Mouse (Mus musculus): Measurements from ENCODE around the gene Ube2o. TPM values are rescaled to one million over a fixed set of nuclear protein-coding genes. Genes with fewer than 3 reads are reported as not detected.
"Not testable (repeated sequence)": the region's sequence is repeated elsewhere in the genome, so short reads cannot be mapped to it uniquely, and the experiment has no call there.

Gene Ube2o
- polyA plus RNA-seq, 1 experiment from 2014 or later = 15.5 TPM

- Histone ChIP-seq H3K27ac (ENCODE audit: low read length) (no peak overlapping the region), H3K27me3 (ENCODE audit: control insufficient read depth, insufficient read depth, low read depth, low read length) (peaks cover under 1% of the 10 kb centered on the region; the same call in 1 of the 2 replicates), H3K9ac (ENCODE audit: low read depth, low read length) (no peak overlapping the region), H3K36me3 (ENCODE audit: control insufficient read depth, insufficient read depth, low read length) (no peaks in the 10 kb centered on the region), H3K4me3 (ENCODE audit: low read depth, low read length) (no peak overlapping the region), H3K4me2 (ENCODE audit: low read length) (no peak overlapping the region), H3K4me1 (ENCODE audit: control insufficient read depth, insufficient read depth, low read length) (no peaks in the 10 kb centered on the region), H3K9me3 (replicated peaks; ENCODE audit: control insufficient read depth, low read length, poor library complexity, severe bottlenecking) (no peaks in the 10 kb centered on the region)
- 78% methylated on average over 7 of the region's 7 CpGs for WGBS
- no peak for ATAC-seq
Observed at GRCm38 (mm10) chr11:116617641-116618040, 36.4 kb upstream of the Ube2o start.

DNA sequence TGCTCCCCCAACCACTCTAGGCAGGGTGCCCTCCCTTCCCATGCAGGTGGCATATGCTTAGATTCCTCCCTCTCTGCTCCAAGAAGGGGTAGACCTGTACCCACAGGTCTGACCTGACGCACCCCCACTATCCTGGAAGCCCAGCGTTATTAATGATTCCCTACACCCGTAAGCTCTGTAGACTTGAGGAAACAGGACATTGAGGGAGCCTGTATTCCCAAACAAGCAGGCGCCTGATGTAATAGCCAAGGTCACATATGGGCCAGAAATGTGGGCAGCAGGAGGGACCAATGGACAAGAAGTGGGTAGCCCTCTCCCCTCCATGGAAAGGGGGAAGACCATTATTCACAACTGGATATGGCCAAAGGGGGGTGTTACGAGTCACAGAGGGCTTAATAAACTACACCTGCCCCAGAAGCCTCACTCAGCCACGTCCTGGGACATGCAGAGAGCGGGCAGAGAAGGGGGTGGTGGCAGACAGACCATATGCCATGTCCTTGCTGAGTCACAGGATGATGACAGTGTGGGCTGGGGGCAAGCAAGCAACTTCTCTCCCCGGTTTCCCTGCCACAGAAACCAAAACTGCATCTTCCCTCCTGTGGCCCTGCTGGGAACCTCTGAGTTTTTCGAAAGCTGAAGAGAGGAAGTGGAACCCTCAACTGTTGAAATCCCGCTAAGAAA, 35.3 kb upstream of the Ube2o start:
- Histone ChIP-seq H3K9me3 (replicated peaks; ENCODE audit: control insufficient read depth, low read length, poor library complexity, severe bottlenecking) (no peaks in the 10 kb centered on the region), H3K36me3 (ENCODE audit: control insufficient read depth, insufficient read depth, low read length) (no peaks in the 10 kb centered on the region), H3K4me2 (ENCODE audit: low read length) (no peak overlapping the region), H3K9ac (ENCODE audit: low read depth, low read length) (no peak overlapping the region), H3K27me3 (ENCODE audit: control insufficient read depth, insufficient read depth, low read depth, low read length) (no peaks in the 10 kb centered on the region), H3K4me3 (ENCODE audit: low read depth, low read length) (no peak overlapping the region), H3K4me1 (ENCODE audit: control insufficient read depth, insufficient read depth, low read length) (no peaks in the 10 kb centered on the region), H3K27ac (ENCODE audit: low read length) (no peak overlapping the region)
- ATAC-seq = no peak
- 83% methylated on average over 10 of the region's 10 CpGs for WGBS

- H3K27me3 ChIP-seq (ENCODE audit: control insufficient read depth, insufficient read depth, low read depth, low read length) = no peaks in the 10 kb centered on the region
- H3K9me3 ChIP-seq (replicated peaks; ENCODE audit: control insufficient read depth, low read length, poor library complexity, severe bottlenecking) = no peaks in the 10 kb centered on the region
- no peak overlapping the region for H3K4me3 ChIP-seq (ENCODE audit: low read depth, low read length)
- no peak overlapping the region for H3K9ac ChIP-seq (ENCODE audit: low read depth, low read length)
- no peak overlapping the region for H3K4me2 ChIP-seq (ENCODE audit: low read length)
- ATAC-seq = no peak
- H3K36me3 ChIP-seq (ENCODE audit: control insufficient read depth, insufficient read depth, low read length) = no peaks in the 10 kb centered on the region
- no peaks in the 10 kb centered on the region for H3K4me1 ChIP-seq (ENCODE audit: control insufficient read depth, insufficient read depth, low read length)
- no peak overlapping the region for H3K27ac ChIP-seq (ENCODE audit: low read length)
- WGBS = 56% methylated on average over 15 of the region's 15 CpGs
Observed at GRCm38 (mm10) chr11:116615735-116616437, 34.6 kb upstream of the Ube2o start.

DNA sequence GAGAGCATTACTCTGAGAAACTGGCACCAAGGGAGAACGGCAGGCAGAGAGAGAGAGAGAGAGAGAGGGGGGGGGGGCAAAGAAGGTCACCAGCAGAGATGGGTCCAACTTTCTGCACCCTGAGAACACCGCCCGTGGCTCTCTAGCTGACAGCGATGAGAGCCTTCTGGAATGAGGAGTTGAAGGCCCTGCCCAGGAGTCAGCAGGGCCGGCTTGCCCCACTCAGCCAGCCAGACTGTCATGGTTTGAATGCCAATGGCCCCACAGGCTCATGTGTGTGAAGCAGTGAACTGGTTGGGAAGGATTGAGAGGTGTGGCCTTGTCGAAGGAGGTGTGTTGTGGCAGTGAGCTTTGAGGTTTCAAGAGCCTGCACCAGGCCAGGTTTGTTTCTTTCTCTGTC, 32.0 kb upstream of the Ube2o start:
- Histone ChIP-seq H3K4me2 (ENCODE audit: low read length) (no peak overlapping the region), H3K9me3 (replicated peaks; ENCODE audit: control insufficient read depth, low read length, poor library complexity, severe bottlenecking) (no peaks in the 10 kb centered on the region), H3K4me1 (ENCODE audit: control insufficient read depth, insufficient read depth, low read length) (no peaks in the 10 kb centered on the region), H3K4me3 (ENCODE audit: low read depth, low read length) (no peak overlapping the region), H3K36me3 (ENCODE audit: control insufficient read depth, insufficient read depth, low read length) (no peaks in the 10 kb centered on the region), H3K27me3 (ENCODE audit: control insufficient read depth, insufficient read depth, low read depth, low read length) (no peaks in the 10 kb centered on the region), H3K27ac (ENCODE audit: low read length) (no peak overlapping the region), H3K9ac (ENCODE audit: low read depth, low read length) (no peak overlapping the region)
- ATAC-seq = no peak
- 93% methylated on average over 6 of the region's 6 CpGs for WGBS

- Histone ChIP-seq H3K4me2 (ENCODE audit: low read length) (no peak overlapping the region), H3K27me3 (ENCODE audit: control insufficient read depth, insufficient read depth, low read depth, low read length) (no peaks in the 10 kb centered on the region), H3K27ac (ENCODE audit: low read length) (no peak overlapping the region), H3K36me3 (ENCODE audit: control insufficient read depth, insufficient read depth, low read length) (no peaks in the 10 kb centered on the region), H3K9me3 (replicated peaks; ENCODE audit: control insufficient read depth, low read length, poor library complexity, severe bottlenecking) (no peaks in the 10 kb centered on the region), H3K4me1 (ENCODE audit: control insufficient read depth, insufficient read depth, low read length) (no peaks in the 10 kb centered on the region), H3K9ac (ENCODE audit: low read depth, low read length) (no peak overlapping the region), H3K4me3 (ENCODE audit: low read depth, low read length) (no peak overlapping the region)
- 79% methylated on average over 1 of the region's 1 CpGs for WGBS
- no peak for ATAC-seq
Observed at GRCm38 (mm10) chr11:116612554-116612953, 31.3 kb upstream of the Ube2o start.

GRCm38 (mm10) chr11:116611883-116612282, 30.6 kb upstream of the Ube2o start:
- no peak for ATAC-seq
- Histone ChIP-seq H3K27me3 (ENCODE audit: control insufficient read depth, insufficient read depth, low read depth, low read length) (no peaks in the 10 kb centered on the region), H3K9me3 (replicated peaks; ENCODE audit: control insufficient read depth, low read length, poor library complexity, severe bottlenecking) (no peaks in the 10 kb centered on the region), H3K36me3 (ENCODE audit: control insufficient read depth, insufficient read depth, low read length) (no peaks in the 10 kb centered on the region), H3K4me2 (ENCODE audit: low read length) (no peak overlapping the region), H3K27ac (ENCODE audit: low read length) (no peak overlapping the region), H3K4me3 (ENCODE audit: low read depth, low read length) (no peak overlapping the region), H3K4me1 (ENCODE audit: control insufficient read depth, insufficient read depth, low read length) (no peaks in the 10 kb centered on the region), H3K9ac (ENCODE audit: low read depth, low read length) (no peak overlapping the region)
- WGBS = 92% methylated on average over 9 of the region's 9 CpGs

DNA sequence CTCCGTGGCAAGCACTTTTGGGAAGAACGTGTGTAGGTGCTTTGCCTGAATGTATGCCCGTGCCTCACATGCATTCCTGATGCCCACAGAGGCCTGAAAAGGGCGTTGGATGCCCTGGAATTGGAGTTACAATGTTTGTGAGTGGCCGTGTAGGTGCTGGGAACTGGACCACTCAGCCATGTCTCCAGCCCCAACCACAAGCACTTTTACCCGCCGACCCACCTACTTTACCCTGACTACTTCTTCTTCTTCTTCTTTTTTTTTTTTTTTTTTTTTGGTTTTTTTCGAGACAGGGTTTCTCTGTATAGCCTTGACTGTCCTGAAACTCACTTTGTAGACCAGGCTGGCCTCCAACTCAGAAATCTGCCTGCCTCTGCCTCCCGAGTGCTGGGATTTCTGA, 29.9 kb upstream of the Ube2o start:
- not testable (repeated sequence) for H3K9me3 ChIP-seq (replicated peaks; ENCODE audit: control insufficient read depth, low read length, poor library complexity, severe bottlenecking); H3K4me1 ChIP-seq (ENCODE audit: control insufficient read depth, insufficient read depth, low read length); ATAC-seq; H3K36me3 ChIP-seq (ENCODE audit: control insufficient read depth, insufficient read depth, low read length); H3K4me2 ChIP-seq (ENCODE audit: low read length); H3K4me3 ChIP-seq (ENCODE audit: low read depth, low read length); H3K27ac ChIP-seq (ENCODE audit: low read length); H3K27me3 ChIP-seq (ENCODE audit: control insufficient read depth, insufficient read depth, low read depth, low read length); H3K9ac ChIP-seq (ENCODE audit: low read depth, low read length)
- WGBS = 86% methylated on average over 8 of the region's 9 CpGs

DNA sequence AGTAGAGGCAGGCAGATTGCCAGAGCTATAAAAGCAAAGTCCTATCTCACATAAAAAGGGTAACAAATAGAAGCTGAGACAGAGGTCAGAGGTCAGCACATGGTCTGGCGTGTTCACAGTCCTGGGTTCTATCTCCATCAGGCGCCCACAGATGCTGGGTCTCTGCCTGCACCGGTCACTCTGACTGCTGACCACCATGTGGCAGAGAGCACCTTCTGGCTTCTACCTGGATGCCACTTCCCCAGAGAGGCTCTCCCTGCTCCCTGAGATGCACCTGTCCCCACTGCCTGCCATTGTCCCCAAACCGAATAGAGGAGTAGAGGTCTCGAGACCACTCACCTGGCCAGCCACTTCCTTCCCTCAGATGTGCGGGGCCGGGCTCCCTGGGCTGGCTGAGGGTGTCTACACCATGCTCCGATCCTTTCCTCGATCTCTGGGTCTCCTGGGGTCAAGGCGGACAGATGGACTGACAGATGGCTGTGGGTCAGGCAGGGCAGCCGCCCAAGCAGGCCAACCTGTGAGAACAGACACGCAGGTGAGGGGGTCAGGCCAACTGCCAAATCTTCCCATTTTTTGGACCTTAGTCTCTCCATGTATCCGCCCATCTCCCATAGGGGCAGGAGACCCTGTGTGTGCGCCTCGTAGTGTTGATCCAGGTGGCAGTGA, 28.9 kb upstream of the Ube2o start:
- H3K36me3 ChIP-seq (ENCODE audit: control insufficient read depth, insufficient read depth, low read length) = no peaks in the 10 kb centered on the region
- H3K9ac ChIP-seq (ENCODE audit: low read depth, low read length) = no peak overlapping the region
- no peak overlapping the region for H3K4me2 ChIP-seq (ENCODE audit: low read length)
- ATAC-seq = no peak
- no peaks in the 10 kb centered on the region for H3K27me3 ChIP-seq (ENCODE audit: control insufficient read depth, insufficient read depth, low read depth, low read length)
- WGBS = 91% methylated on average over 15 of the region's 15 CpGs
- no peaks in the 10 kb centered on the region for H3K4me1 ChIP-seq (ENCODE audit: control insufficient read depth, insufficient read depth, low read length)
- no peak overlapping the region for H3K4me3 ChIP-seq (ENCODE audit: low read depth, low read length)
- H3K27ac ChIP-seq (ENCODE audit: low read length) = no peak overlapping the region
- H3K9me3 ChIP-seq (replicated peaks; ENCODE audit: control insufficient read depth, low read length, poor library complexity, severe bottlenecking) = no peaks in the 10 kb centered on the region

DNA sequence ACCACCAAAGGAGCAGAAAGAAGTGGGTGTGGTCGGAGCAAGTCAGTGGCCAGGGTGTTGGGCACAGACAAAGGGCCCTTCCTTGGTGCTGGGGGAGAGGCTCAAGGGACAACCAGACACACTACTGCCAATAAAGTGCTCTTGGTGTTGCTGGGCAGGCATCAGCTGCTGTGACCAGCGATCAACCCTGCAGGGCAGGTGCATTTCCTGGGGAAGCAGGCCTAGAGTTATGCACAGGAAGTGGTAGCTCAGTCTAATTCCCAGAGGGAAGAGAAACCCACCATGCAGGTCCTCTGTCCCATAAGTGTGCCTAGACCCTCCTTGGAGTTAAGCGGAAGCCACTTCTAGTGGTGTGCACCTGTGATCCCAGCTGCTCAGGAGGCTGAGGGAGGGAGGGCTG, 26.5 kb upstream of the Ube2o start:
- ATAC-seq = no peak
- H3K36me3 ChIP-seq (ENCODE audit: control insufficient read depth, insufficient read depth, low read length) = no peaks in the 10 kb centered on the region
- H3K9me3 ChIP-seq (replicated peaks; ENCODE audit: control insufficient read depth, low read length, poor library complexity, severe bottlenecking) = no peaks in the 10 kb centered on the region
- H3K4me1 ChIP-seq (ENCODE audit: control insufficient read depth, insufficient read depth, low read length) = no peaks in the 10 kb centered on the region
- no peak overlapping the region for H3K9ac ChIP-seq (ENCODE audit: low read depth, low read length)
- H3K27me3 ChIP-seq (ENCODE audit: control insufficient read depth, insufficient read depth, low read depth, low read length) = no peaks in the 10 kb centered on the region
- WGBS = 79% methylated on average over 3 of the region's 3 CpGs
- no peak overlapping the region for H3K4me2 ChIP-seq (ENCODE audit: low read length)
- H3K27ac ChIP-seq (ENCODE audit: low read length) = no peak overlapping the region
- H3K4me3 ChIP-seq (ENCODE audit: low read depth, low read length) = no peak overlapping the region

Measured in midbrain, embryonic 16.5 days (tissue).